Mouse (Mus musculus) granulocyte monocyte progenitor cell, adult 5-6 weeks (primary cell): ENCODE results near the gene Rhox3c. TPM values are rescaled to one million over a fixed set of nuclear protein-coding genes. Genes with fewer than 3 reads are reported as not detected.
"Not testable (repeated sequence)": the region's sequence is repeated elsewhere in the genome, so short reads cannot be mapped to it uniquely, and the experiment has no call there.

Experiments used
- ATAC-seq: replicated peaks from 2 replicates; pipeline ENCODE4 v1.8.0; 2016; ENCODE audit warnings: mild to moderate bottlenecking, moderate TSS enrichment, inconsistent platforms; ENCODE audit not compliant: poor library complexity, severe bottlenecking
- total RNA-seq, 2 experiments: library from RNA; stranded (forward) in 1 of 2; stranded (reverse) in 1 of 2; fragments of 200-712, 200-1000 nt in 1 of 2; fragments of >200 nt in 1 of 2; fragmentation: Nextera tagmentation in 1 of 2; gene quantifications; 2 replicates each; pipeline ENCODE4 v1.2.3; 2014 to 2017

The Rhox3c gene
- total RNA-seq (2014; fragmentation: Nextera tagmentation) (not detected in 2 replicates), total RNA-seq (2017) (not detected in 2 replicates)

- ATAC-seq = not testable (repeated sequence)
These were observed at the start of gene Rhox3c for GRCm38 (mm10) chrX:37458285-37458684. Gene Rhox3c (plus strand): TSS chrX:37458585.

- not testable (repeated sequence) for ATAC-seq
These were observed 46.6 kb upstream of the Rhox3c start, which contains the start of gene Rhox2b for GRCm38 (mm10) chrX:37411767-37412166. Gene Rhox2b (plus strand): TSS chrX:37412067.

GRCm38 (mm10) chrX:37432194-37432593 is 26.2 kb upstream of the Rhox3c start, which contains the start of gene Rhox4b:
Gene Rhox4b (plus strand): TSS chrX:37432494.
- not testable (repeated sequence) for ATAC-seq

- not testable (repeated sequence) for ATAC-seq
These were observed 5.0 kb upstream of the Rhox3c start, which contains the start of gene Rhox2c for GRCm38 (mm10) chrX:37453380-37453779. Gene Rhox2c (plus strand): TSS chrX:37453680.

- not testable (repeated sequence) for ATAC-seq
These were observed 21.7 kb downstream of the Rhox3c start, which contains the start of gene Rhox4c for GRCm38 (mm10) chrX:37480037-37480436. Gene Rhox4c (plus strand): TSS chrX:37480337.

GRCm38 (mm10) chrX:37514059-37514458 is 55.7 kb downstream of the Rhox3c start, which contains the start of gene Rhox4d:
Gene Rhox4d (plus strand): TSS chrX:37514359.
- ATAC-seq = not testable (repeated sequence)

Other genes with a start within 250 kb of the Rhox3c start
- gene Gm9, start 247.5 kb upstream of the Rhox3c start, total RNA-seq (2014; fragmentation: Nextera tagmentation) = not detected in 2 replicates
- not detected in 2 replicates for gene Gm9, start 247.5 kb upstream of the Rhox3c start, total RNA-seq (2017)
- gene Rhox1, start 236.3 kb upstream of the Rhox3c start, total RNA-seq (2014; fragmentation: Nextera tagmentation) = not detected in 2 replicates
- not detected in 2 replicates for gene Rhox1, start 236.3 kb upstream of the Rhox3c start, total RNA-seq (2017)
- not detected in 2 replicates for gene Rhox2a, start 213.6 kb upstream of the Rhox3c start, total RNA-seq (2014; fragmentation: Nextera tagmentation)
- not detected in 2 replicates for gene Rhox2a, start 213.6 kb upstream of the Rhox3c start, total RNA-seq (2017)
- gene Rhox3a, start 208.7 kb upstream of the Rhox3c start, total RNA-seq (2014; fragmentation: Nextera tagmentation) = not detected in 2 replicates
- not detected in 2 replicates for gene Rhox3a, start 208.7 kb upstream of the Rhox3c start, total RNA-seq (2017)
- not detected in 2 replicates for gene Rhox4a, start 193.2 kb upstream of the Rhox3c start, total RNA-seq (2014; fragmentation: Nextera tagmentation)
- not detected in 2 replicates for gene Rhox4a, start 193.2 kb upstream of the Rhox3c start, total RNA-seq (2017)
- not detected in 2 replicates for gene Rhox3a2, start 78.6 kb upstream of the Rhox3c start, total RNA-seq (2014; fragmentation: Nextera tagmentation)
- not detected in 2 replicates for gene Rhox3a2, start 78.6 kb upstream of the Rhox3c start, total RNA-seq (2017)
- gene Rhox4a2, start 67.7 kb upstream of the Rhox3c start, total RNA-seq (2014; fragmentation: Nextera tagmentation) = not detected in 2 replicates
- gene Rhox4a2, start 67.7 kb upstream of the Rhox3c start, total RNA-seq (2017) = not detected in 2 replicates
- not detected in 2 replicates for gene Rhox2b, start 46.5 kb upstream of the Rhox3c start, total RNA-seq (2014; fragmentation: Nextera tagmentation)
- not detected in 2 replicates for gene Rhox2b, start 46.5 kb upstream of the Rhox3c start, total RNA-seq (2017)
- not detected in 2 replicates for gene Rhox4b, start 26.1 kb upstream of the Rhox3c start, total RNA-seq (2014; fragmentation: Nextera tagmentation)
- gene Rhox4b, start 26.1 kb upstream of the Rhox3c start, total RNA-seq (2017) = not detected in 2 replicates
- gene Rhox2c, start 4.9 kb upstream of the Rhox3c start, total RNA-seq (2014; fragmentation: Nextera tagmentation) = not detected in 2 replicates
- gene Rhox2c, start 4.9 kb upstream of the Rhox3c start, total RNA-seq (2017) = not detected in 2 replicates
- gene Rhox4c, start 21.8 kb downstream of the Rhox3c start, total RNA-seq (2014; fragmentation: Nextera tagmentation) = not detected in 2 replicates
- not detected in 2 replicates for gene Rhox4c, start 21.8 kb downstream of the Rhox3c start, total RNA-seq (2017)
- not detected in 2 replicates for gene Rhox2d, start 34.8 kb downstream of the Rhox3c start, total RNA-seq (2014; fragmentation: Nextera tagmentation)
- gene Rhox2d, start 34.8 kb downstream of the Rhox3c start, total RNA-seq (2017) = not detected in 2 replicates
- not detected in 2 replicates for gene Rhox4d, start 55.8 kb downstream of the Rhox3c start, total RNA-seq (2014; fragmentation: Nextera tagmentation)
- not detected in 2 replicates for gene Rhox4d, start 55.8 kb downstream of the Rhox3c start, total RNA-seq (2017)
- not detected in 2 replicates for gene Rhox2e, start 71.9 kb downstream of the Rhox3c start, total RNA-seq (2014; fragmentation: Nextera tagmentation)
- not detected in 2 replicates for gene Rhox2e, start 71.9 kb downstream of the Rhox3c start, total RNA-seq (2017)
- gene Rhox3e, start 83.4 kb downstream of the Rhox3c start, total RNA-seq (2014; fragmentation: Nextera tagmentation) = not detected in 2 replicates
- not detected in 2 replicates for gene Rhox3e, start 83.4 kb downstream of the Rhox3c start, total RNA-seq (2017)
- gene Rhox4e, start 98.8 kb downstream of the Rhox3c start, total RNA-seq (2014; fragmentation: Nextera tagmentation) = not detected in 2 replicates
- gene Rhox4e, start 98.8 kb downstream of the Rhox3c start, total RNA-seq (2017) = not detected in 2 replicates
- not detected in 2 replicates for gene Rhox2f, start 112.8 kb downstream of the Rhox3c start, total RNA-seq (2014; fragmentation: Nextera tagmentation)
- not detected in 2 replicates for gene Rhox2f, start 112.8 kb downstream of the Rhox3c start, total RNA-seq (2017)
- not detected in 2 replicates for gene Rhox3f, start 122.4 kb downstream of the Rhox3c start, total RNA-seq (2014; fragmentation: Nextera tagmentation)
- not detected in 2 replicates for gene Rhox3f, start 122.4 kb downstream of the Rhox3c start, total RNA-seq (2017)
- not detected in 2 replicates for gene Rhox4f, start 149.1 kb downstream of the Rhox3c start, total RNA-seq (2014; fragmentation: Nextera tagmentation)
- gene Rhox4f, start 149.1 kb downstream of the Rhox3c start, total RNA-seq (2017) = not detected in 2 replicates
- not detected in 2 replicates for gene Rhox3g, start 170.0 kb downstream of the Rhox3c start, total RNA-seq (2014; fragmentation: Nextera tagmentation)
- gene Rhox3g, start 170.0 kb downstream of the Rhox3c start, total RNA-seq (2017) = not detected in 2 replicates
- not detected in 2 replicates for gene Rhox2g, start 184.9 kb downstream of the Rhox3c start, total RNA-seq (2014; fragmentation: Nextera tagmentation)
- gene Rhox2g, start 184.9 kb downstream of the Rhox3c start, total RNA-seq (2017) = not detected in 2 replicates
- not detected in 2 replicates for gene Rhox4g, start 192.7 kb downstream of the Rhox3c start, total RNA-seq (2014; fragmentation: Nextera tagmentation)
- gene Rhox4g, start 192.7 kb downstream of the Rhox3c start, total RNA-seq (2017) = not detected in 2 replicates
- not detected in 2 replicates for gene Rhox3h, start 210.2 kb downstream of the Rhox3c start, total RNA-seq (2014; fragmentation: Nextera tagmentation)
- gene Rhox3h, start 210.2 kb downstream of the Rhox3c start, total RNA-seq (2017) = not detected in 2 replicates
- gene Rhox2h, start 214.7 kb downstream of the Rhox3c start, total RNA-seq (2014; fragmentation: Nextera tagmentation) = not detected in 2 replicates
- not detected in 2 replicates for gene Rhox2h, start 214.7 kb downstream of the Rhox3c start, total RNA-seq (2017)